Mouse (Mus musculus) heart, embryonic 12.5 days (tissue): ENCODE measurements around the gene Ttbk2. TPM values are rescaled to one million over a fixed set of nuclear protein-coding genes. Genes with fewer than 3 reads are reported as not detected.

ENCODE experiments used
- ATAC-seq: fragments of 200-750 bp; cut with Nextera tagmentation; 2 replicates; pipeline ENCODE4 v1.8.0; 2017; ENCODE audit warnings: moderate TSS enrichment, moderate library complexity; ENCODE audit not compliant: insufficient number of reproducible peaks, low FRiP score
- H3K27ac ChIP-seq: fragments of 300-500 bp; sonication (generic); 2 replicates; pipeline ENCODE4 v1.5.1; 2016; ENCODE audit warnings: mild to moderate bottlenecking, moderate library complexity; ENCODE audit not compliant: poor library complexity, severe bottlenecking
- H3K27me3 ChIP-seq: fragments of 300-500 bp; sonication (generic); replicated peaks from 2 replicates; pipeline ENCODE4 v1.6.1; 2016; ENCODE audit warnings: mild to moderate bottlenecking, moderate library complexity
- H3K36me3 ChIP-seq: fragments of 300-500 bp; sonication (generic); 2 replicates; pipeline ENCODE4 v1.6.1; 2016; ENCODE audit warnings: mild to moderate bottlenecking, moderate library complexity
- H3K4me1 ChIP-seq: fragments of 300-500 bp; sonication (generic); replicated peaks from 2 replicates; pipeline ENCODE4 v1.6.1; 2016; ENCODE audit warnings: mild to moderate bottlenecking
- H3K4me2 ChIP-seq: fragments of 300-500 bp; sonication (generic); 2 replicates; pipeline ENCODE4 v1.6.1; 2016; ENCODE audit warnings: mild to moderate bottlenecking, moderate library complexity
- H3K4me3 ChIP-seq: fragments of 300-500 bp; sonication (generic); 2 replicates; pipeline ENCODE4 v1.5.1; 2016; ENCODE audit warnings: mild to moderate bottlenecking
- H3K9ac ChIP-seq: fragments of 300-500 bp; sonication (generic); 2 replicates; pipeline ENCODE4 v1.6.1; 2016; ENCODE audit warnings: mild to moderate bottlenecking, moderate library complexity
- H3K9me3 ChIP-seq: fragments of 300-500 bp; sonication (generic); replicated peaks from 2 replicates; pipeline ENCODE4 v1.6.1; 2016; ENCODE audit warnings: mild to moderate bottlenecking, moderate library complexity
- WGBS: fragments of 180-500 bp; shearing (Covaris S2); methylation state at CpG from one replicate; pipeline ENCODE4 v1.1.7; 2016; 5-methylcytosine and 5-hydroxymethylcytosine counted together
- polyA plus RNA-seq: library from polyadenylated mRNA; unstranded; fragments of >200 nt; fragmentation: Nextera tagmentation; extraction: Ambion mirVana; gene quantifications from 2 replicates; pipeline ENCODE4 v1.2.1, GENCODE M21; 2016

Gene Ttbk2
- polyA plus RNA-seq, result 4.8 and 5.1 TPM in 2 replicates

DNA sequence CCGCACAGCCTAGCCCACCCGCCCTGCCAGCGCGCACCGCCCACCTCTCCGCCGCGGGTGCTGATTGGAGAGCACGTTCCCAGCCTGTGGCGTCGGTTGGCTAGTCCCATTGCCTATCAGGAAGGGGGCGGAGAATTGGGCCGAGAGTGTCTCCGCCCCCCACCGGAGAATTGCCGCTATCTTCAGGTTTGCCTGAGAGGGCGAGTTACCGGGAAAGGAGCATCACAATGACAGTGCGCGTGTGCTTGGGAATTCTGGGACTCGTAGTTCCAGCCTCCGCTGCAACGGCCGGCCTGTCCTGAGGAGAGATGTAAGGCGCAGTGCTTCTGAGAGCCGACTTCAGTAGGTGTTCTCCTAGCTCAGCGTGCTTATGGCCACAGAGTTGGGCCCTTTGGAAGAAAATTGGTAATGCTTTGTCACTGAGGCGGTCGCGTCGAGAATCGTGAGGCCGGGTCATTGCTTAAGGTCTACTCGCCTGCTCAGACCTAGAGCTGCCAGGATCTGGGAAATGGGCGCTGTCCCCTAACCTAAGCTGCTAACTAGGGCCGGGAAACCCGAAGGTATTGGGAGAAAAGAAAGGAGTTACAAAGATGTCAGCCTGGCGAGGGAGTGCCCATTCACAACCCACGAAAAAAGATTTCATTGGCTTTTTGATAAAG lies at the start of gene Ttbk2:
TSS of gene Ttbk2 (minus strand) at position 181 of the 659 bp plus-strand sequence.
- peak within 1 kb of the TSS; percentile 70 for H3K27ac ChIP-seq
- peak within 1 kb of the TSS; percentile 90 for H3K4me2 ChIP-seq
- under 1% methylated on average over 39 of the region's 39 CpGs for WGBS
- no peaks in the 10 kb centered on the region for H3K36me3 ChIP-seq
- H3K9me3 ChIP-seq, result no peaks in the 10 kb centered on the region
- no peaks in the 10 kb centered on the region for H3K27me3 ChIP-seq
- H3K4me3 ChIP-seq, result peak within 1 kb of the TSS; percentile 96
- peak within 1 kb of the TSS; percentile 89 for H3K9ac ChIP-seq
- ATAC-seq, result peak; percentile 100
- peaks cover 7% of the 10 kb centered on the region; the same call in 1 of the 2 replicates for H3K4me1 ChIP-seq

GRCm38 (mm10) chr2:120896361-120896760 lies 46.0 kb upstream of the Ttbk2 start:
- no peak overlapping the region for H3K27ac ChIP-seq
- 96% methylated on average over 3 of the region's 3 CpGs for WGBS
- ATAC-seq, result no peak
- H3K4me2 ChIP-seq, result no peak overlapping the region
- H3K9ac ChIP-seq, result no peak overlapping the region
- H3K9me3 ChIP-seq, result no peaks in the 10 kb centered on the region
- H3K4me3 ChIP-seq, result no peak overlapping the region
- no peaks in the 10 kb centered on the region for H3K4me1 ChIP-seq
- H3K36me3 ChIP-seq, result peaks cover 79% of the 10 kb centered on the region
- H3K27me3 ChIP-seq, result no peaks in the 10 kb centered on the region

GRCm38 (mm10) chr2:120887601-120888000 lies 37.2 kb upstream of the Ttbk2 start:
- Histone ChIP-seq H3K27ac (no peak overlapping the region), H3K4me3 (no peak overlapping the region), H3K9me3 (no peaks in the 10 kb centered on the region), H3K27me3 (no peaks in the 10 kb centered on the region), H3K4me1 (no peaks in the 10 kb centered on the region), H3K36me3 (peaks cover 66% of the 10 kb centered on the region), H3K9ac (no peak overlapping the region), H3K4me2 (no peak overlapping the region)
- 87% methylated on average over 5 of the region's 5 CpGs for WGBS
- no peak for ATAC-seq

GRCm38 (mm10) chr2:120873192-120873591 lies 22.8 kb upstream of the Ttbk2 start:
- Histone ChIP-seq H3K36me3 (peaks cover 54% of the 10 kb centered on the region), H3K9ac (no peak overlapping the region), H3K27me3 (no peaks in the 10 kb centered on the region), H3K4me1 (peaks cover 22% of the 10 kb centered on the region), H3K4me2 (no peak overlapping the region), H3K4me3 (no peak overlapping the region), H3K27ac (no peak overlapping the region), H3K9me3 (no peaks in the 10 kb centered on the region)
- ATAC-seq, result no peak
- 68% methylated on average over 2 of the region's 2 CpGs for WGBS

DNA sequence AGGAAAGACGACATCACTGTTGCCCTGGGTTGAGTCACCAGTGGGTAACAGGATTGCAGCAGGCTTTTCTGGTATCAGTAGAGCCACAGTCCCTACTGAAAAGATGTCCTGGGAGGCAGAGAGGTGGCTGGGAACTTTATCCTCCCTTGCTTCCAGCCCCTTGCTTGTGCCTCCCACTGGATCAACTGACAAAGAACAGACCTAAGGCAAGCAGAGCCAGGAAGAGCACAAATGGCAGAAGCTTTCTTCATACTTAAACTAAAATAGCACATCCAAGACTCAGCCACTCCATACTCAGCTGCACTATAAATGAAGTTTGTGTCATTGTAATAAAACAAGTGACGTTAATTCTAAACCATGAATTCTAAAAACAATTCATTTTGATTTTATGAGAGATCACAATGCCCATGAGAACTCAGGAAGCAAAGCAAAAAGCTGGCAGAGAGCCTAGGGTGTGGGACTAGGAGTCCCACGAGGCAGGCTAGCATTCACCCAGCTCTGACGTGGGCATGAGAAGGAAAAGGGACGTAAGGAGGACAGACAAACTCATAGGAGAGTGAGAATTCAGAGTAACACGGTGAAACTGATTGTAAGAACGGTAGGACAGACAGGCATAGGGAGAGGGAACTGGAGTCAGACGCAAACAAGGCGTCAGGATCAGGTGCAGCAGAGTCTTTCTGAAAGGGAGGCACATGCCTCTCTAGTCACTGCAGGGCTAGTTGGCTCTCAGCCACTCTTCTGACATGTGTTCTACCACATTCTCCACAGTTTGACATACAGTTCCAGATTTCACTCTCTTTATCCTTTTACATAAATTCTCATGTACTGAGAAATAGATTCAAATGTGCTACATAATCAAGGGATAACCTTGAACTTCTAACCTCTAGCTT lies 21.3 kb upstream of the Ttbk2 start:
- H3K4me2 ChIP-seq, result peak overlapping the region; percentile 24; the same call in 1 of the 2 replicates
- H3K27me3 ChIP-seq, result no peaks in the 10 kb centered on the region
- no peak overlapping the region for H3K9ac ChIP-seq
- 0 out of 2 replicates have a peak, but pooled peaks have one; percentile 25 for ATAC-seq
- no peak overlapping the region for H3K4me3 ChIP-seq
- H3K27ac ChIP-seq, result peak overlapping the region; percentile 94
- peaks cover 52% of the 10 kb centered on the region for H3K36me3 ChIP-seq
- WGBS, result 56% methylated on average over 9 of the region's 9 CpGs
- H3K4me1 ChIP-seq, result peaks cover 22% of the 10 kb centered on the region
- H3K9me3 ChIP-seq, result no peaks in the 10 kb centered on the region

DNA sequence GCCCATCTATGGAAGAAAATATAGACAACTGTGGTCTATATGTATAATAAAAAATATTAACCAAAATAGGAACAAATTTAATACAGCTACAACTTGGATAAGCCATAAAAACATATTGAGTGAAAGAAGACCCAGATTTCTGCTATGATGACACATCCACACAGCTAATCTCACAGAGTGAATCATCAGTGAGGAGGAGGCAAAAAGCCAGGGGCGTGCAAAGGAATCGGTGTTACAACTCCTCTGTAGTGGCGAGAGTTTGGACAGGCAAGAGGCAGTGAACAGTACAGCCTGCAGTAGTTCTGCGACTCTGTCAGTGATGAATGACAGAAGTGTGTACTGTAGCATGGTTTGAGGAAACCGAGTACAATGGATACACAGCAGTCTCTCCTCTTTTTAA lies 16.9 kb upstream of the Ttbk2 start:
- Histone ChIP-seq H3K9me3 (no peaks in the 10 kb centered on the region), H3K27me3 (no peaks in the 10 kb centered on the region), H3K36me3 (peaks cover 53% of the 10 kb centered on the region), H3K9ac (no peak overlapping the region), H3K4me3 (no peak overlapping the region), H3K4me1 (peaks cover 22% of the 10 kb centered on the region), H3K27ac (no peak overlapping the region), H3K4me2 (no peak overlapping the region)
- 89% methylated on average over 5 of the region's 5 CpGs for WGBS
- no peak for ATAC-seq

DNA sequence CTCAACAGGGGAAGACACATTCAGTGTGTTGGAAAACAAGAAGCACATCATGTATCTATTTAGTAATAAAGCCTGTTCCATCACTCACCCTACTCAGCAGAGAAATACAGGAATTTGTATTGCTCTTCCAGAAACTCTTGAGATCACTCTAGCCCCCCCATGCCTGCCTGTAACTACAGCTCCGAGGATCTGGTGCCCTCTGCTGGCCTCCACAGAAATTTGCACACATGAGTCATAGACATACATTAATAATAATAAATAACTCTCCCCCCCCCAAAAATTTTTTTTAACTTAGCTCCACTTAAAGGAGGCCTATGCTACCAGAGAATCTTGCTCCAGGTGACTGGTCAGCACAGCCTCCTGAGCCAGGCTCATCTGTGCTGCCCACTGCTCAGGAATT lies 16.2 kb upstream of the Ttbk2 start:
- no peaks in the 10 kb centered on the region for H3K27me3 ChIP-seq
- 26% methylated on average over 1 of the region's 1 CpGs for WGBS
- no peak overlapping the region for H3K9ac ChIP-seq
- H3K4me2 ChIP-seq, result no peak overlapping the region
- no peaks in the 10 kb centered on the region for H3K9me3 ChIP-seq
- H3K4me3 ChIP-seq, result no peak overlapping the region
- H3K36me3 ChIP-seq, result peaks cover 60% of the 10 kb centered on the region
- no peak for ATAC-seq
- H3K4me1 ChIP-seq, result peaks cover 14% of the 10 kb centered on the region; the same call in 1 of the 2 replicates
- no peak overlapping the region for H3K27ac ChIP-seq

DNA sequence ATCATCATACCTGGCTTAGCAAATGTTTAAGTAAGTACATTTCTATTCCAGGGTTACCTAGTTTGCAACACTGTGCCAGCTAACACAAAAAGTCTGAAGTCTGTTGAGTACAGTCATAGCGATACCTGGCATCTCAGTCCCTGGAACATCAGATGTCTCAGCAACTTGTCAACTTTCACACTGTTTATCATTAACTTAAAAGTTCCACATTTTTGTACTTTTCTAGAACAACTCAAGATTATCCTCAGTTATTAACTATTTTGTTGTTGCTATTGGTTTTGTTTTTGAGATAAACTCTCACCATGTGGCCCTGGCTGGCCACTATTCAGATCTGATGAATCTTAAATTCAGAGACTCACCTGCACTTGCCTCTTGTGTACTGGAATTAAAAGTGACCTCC lies 13.0 kb upstream of the Ttbk2 start:
- no peak overlapping the region for H3K4me2 ChIP-seq
- H3K4me1 ChIP-seq, result no peaks in the 10 kb centered on the region
- H3K4me3 ChIP-seq, result no peak overlapping the region
- H3K9me3 ChIP-seq, result no peaks in the 10 kb centered on the region
- WGBS, result 93% methylated on average over 1 of the region's 1 CpGs
- no peak overlapping the region for H3K9ac ChIP-seq
- H3K36me3 ChIP-seq, result peaks cover 61% of the 10 kb centered on the region
- no peaks in the 10 kb centered on the region for H3K27me3 ChIP-seq
- ATAC-seq, result no peak
- no peak overlapping the region for H3K27ac ChIP-seq

DNA sequence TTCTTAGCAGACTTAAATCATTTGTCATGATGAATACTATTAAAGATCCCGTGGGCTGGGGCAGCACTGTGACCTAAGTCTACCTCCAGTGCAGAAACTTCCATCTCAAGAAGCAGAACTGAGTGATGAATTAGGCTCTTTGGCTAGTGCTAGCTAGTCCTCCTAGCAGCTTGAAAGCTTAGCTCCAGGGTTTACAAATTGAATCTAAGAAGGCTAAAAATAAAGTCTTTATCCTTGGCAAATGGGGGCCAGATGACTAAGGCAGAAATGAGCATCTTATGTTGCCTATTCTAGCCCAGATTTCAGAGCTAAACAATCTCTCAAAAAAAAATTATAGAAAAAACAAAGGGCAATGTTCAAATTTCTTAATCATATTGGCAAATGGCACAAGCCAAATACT lies 10.3 kb upstream of the Ttbk2 start:
- Histone ChIP-seq H3K27me3 (no peaks in the 10 kb centered on the region), H3K4me1 (no peaks in the 10 kb centered on the region), H3K4me2 (no peak overlapping the region), H3K4me3 (no peak overlapping the region), H3K9me3 (no peaks in the 10 kb centered on the region), H3K36me3 (peaks cover 43% of the 10 kb centered on the region), H3K27ac (no peak overlapping the region), H3K9ac (no peak overlapping the region)
- ATAC-seq, result no peak
- whole genome bisulfite sequencing, result 90% methylated on average over 1 of the region's 1 CpGs

DNA sequence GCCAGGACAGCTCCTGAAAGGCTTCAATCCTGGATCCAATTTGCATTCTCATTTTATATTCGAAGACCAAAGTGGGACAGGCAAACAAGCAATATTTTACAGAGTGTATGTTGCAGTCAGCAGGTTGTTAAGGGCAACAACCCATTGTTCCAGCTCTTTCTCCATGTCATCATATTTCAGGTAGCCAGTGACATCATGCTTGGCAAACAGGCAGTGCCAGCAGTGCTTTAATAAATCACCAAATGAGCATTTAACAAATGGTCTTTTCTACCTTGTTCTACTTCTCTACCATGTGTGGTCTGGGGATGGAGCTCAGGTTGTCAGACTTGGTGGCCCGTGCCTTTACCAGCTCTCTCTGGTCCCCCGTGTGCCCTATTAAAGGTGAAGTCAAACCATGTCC lies 7.7 kb upstream of the Ttbk2 start:
- no peak for ATAC-seq
- Histone ChIP-seq H3K4me1 (no peaks in the 10 kb centered on the region), H3K4me2 (no peak overlapping the region), H3K36me3 (peaks cover 26% of the 10 kb centered on the region), H3K9me3 (no peaks in the 10 kb centered on the region), H3K27me3 (no peaks in the 10 kb centered on the region), H3K4me3 (no peak overlapping the region), H3K27ac (no peak overlapping the region), H3K9ac (no peak overlapping the region)
- 90% methylated on average over 3 of the region's 3 CpGs for WGBS

- Histone ChIP-seq H3K9ac (no peak overlapping the region), H3K4me3 (no peak overlapping the region), H3K4me1 (peaks cover 3% of the 10 kb centered on the region; the same call in 1 of the 2 replicates), H3K27ac (no peak overlapping the region), H3K9me3 (no peaks in the 10 kb centered on the region), H3K36me3 (no peaks in the 10 kb centered on the region), H3K27me3 (no peaks in the 10 kb centered on the region), H3K4me2 (no peak overlapping the region)
- 65% methylated on average over 3 of the region's 3 CpGs for WGBS
- ATAC-seq, result no peak
Observed at GRCm38 (mm10) chr2:120853151-120853550, 2.7 kb upstream of the Ttbk2 start.
